Mouse (Mus musculus): ENCODE data around the gene Gm4858. TPM values are rescaled to one million over a fixed set of nuclear protein-coding genes. Genes with fewer than 3 reads are reported as not detected.
"Not testable (repeated sequence)": the region's sequence is repeated elsewhere in the genome, so short reads cannot be mapped to it uniquely, and the experiment has no call there.

The Gm4858 gene
- polyA plus RNA-seq, 1 experiment from 2014 or later: not detected

GRCm38 (mm10) chr3:93093581-93093980 lies 25.0 kb downstream of the Gm4858 start:
- not testable (repeated sequence) for H3K27ac ChIP-seq (ENCODE audit: low read length); H3K9ac ChIP-seq (ENCODE audit: low read depth, low read length); H3K36me3 ChIP-seq (ENCODE audit: control insufficient read depth, insufficient read depth, low read length); H3K4me2 ChIP-seq (ENCODE audit: low read length); H3K27me3 ChIP-seq (ENCODE audit: control insufficient read depth, insufficient read depth, low read depth, low read length); ATAC-seq; H3K4me1 ChIP-seq (ENCODE audit: control insufficient read depth, insufficient read depth, low read length); H3K4me3 ChIP-seq (ENCODE audit: low read depth, low read length); H3K9me3 ChIP-seq (replicated peaks; ENCODE audit: control insufficient read depth, low read length, poor library complexity, severe bottlenecking)
- 20% methylated on average over 1 of the region's 1 CpGs for WGBS

GRCm38 (mm10) chr3:93096447-93096846 lies 27.8 kb downstream of the Gm4858 start:
- Histone ChIP-seq H3K36me3 (ENCODE audit: control insufficient read depth, insufficient read depth, low read length) (no peaks in the 10 kb centered on the region), H3K27ac (ENCODE audit: low read length) (no peak overlapping the region), H3K4me2 (ENCODE audit: low read length) (no peak overlapping the region), H3K4me1 (ENCODE audit: control insufficient read depth, insufficient read depth, low read length) (no peaks in the 10 kb centered on the region), H3K27me3 (ENCODE audit: control insufficient read depth, insufficient read depth, low read depth, low read length) (no peaks in the 10 kb centered on the region), H3K4me3 (ENCODE audit: low read depth, low read length) (no peak overlapping the region), H3K9ac (ENCODE audit: low read depth, low read length) (no peak overlapping the region), H3K9me3 (replicated peaks; ENCODE audit: control insufficient read depth, low read length, poor library complexity, severe bottlenecking) (no peaks in the 10 kb centered on the region)
- WGBS: 84% methylated on average over 2 of the region's 2 CpGs
- ATAC-seq: no peak

GRCm38 (mm10) chr3:93111668-93112067 lies 43.0 kb downstream of the Gm4858 start:
- no peak overlapping the region for H3K9ac ChIP-seq (ENCODE audit: low read depth, low read length)
- no peak overlapping the region for H3K4me3 ChIP-seq (ENCODE audit: low read depth, low read length)
- no peaks in the 10 kb centered on the region for H3K4me1 ChIP-seq (ENCODE audit: control insufficient read depth, insufficient read depth, low read length)
- H3K36me3 ChIP-seq (ENCODE audit: control insufficient read depth, insufficient read depth, low read length): no peaks in the 10 kb centered on the region
- no peak overlapping the region for H3K4me2 ChIP-seq (ENCODE audit: low read length)
- no peak for ATAC-seq
- WGBS: 39% methylated on average over 5 of the region's 5 CpGs
- H3K27ac ChIP-seq (ENCODE audit: low read length): no peak overlapping the region
- no peaks in the 10 kb centered on the region for H3K27me3 ChIP-seq (ENCODE audit: control insufficient read depth, insufficient read depth, low read depth, low read length)
- no peaks in the 10 kb centered on the region for H3K9me3 ChIP-seq (replicated peaks; ENCODE audit: control insufficient read depth, low read length, poor library complexity, severe bottlenecking)

- no peak overlapping the region for H3K27ac ChIP-seq (ENCODE audit: low read length)
- H3K4me1 ChIP-seq (ENCODE audit: control insufficient read depth, insufficient read depth, low read length): no peaks in the 10 kb centered on the region
- H3K36me3 ChIP-seq (ENCODE audit: control insufficient read depth, insufficient read depth, low read length): no peaks in the 10 kb centered on the region
- no peak for ATAC-seq
- H3K27me3 ChIP-seq (ENCODE audit: control insufficient read depth, insufficient read depth, low read depth, low read length): no peaks in the 10 kb centered on the region
- no peak overlapping the region for H3K4me3 ChIP-seq (ENCODE audit: low read depth, low read length)
- H3K9me3 ChIP-seq (replicated peaks; ENCODE audit: control insufficient read depth, low read length, poor library complexity, severe bottlenecking): no peaks in the 10 kb centered on the region
- no peak overlapping the region for H3K4me2 ChIP-seq (ENCODE audit: low read length)
- WGBS: 3% methylated on average over 2 of the region's 2 CpGs
- no peak overlapping the region for H3K9ac ChIP-seq (ENCODE audit: low read depth, low read length)
Observed at GRCm38 (mm10) chr3:93114481-93114880, 45.9 kb downstream of the Gm4858 start.

- no peak overlapping the region for H3K27ac ChIP-seq (ENCODE audit: low read length)
- ATAC-seq: no peak
- no peak overlapping the region for H3K4me3 ChIP-seq (ENCODE audit: low read depth, low read length)
- no peaks in the 10 kb centered on the region for H3K36me3 ChIP-seq (ENCODE audit: control insufficient read depth, insufficient read depth, low read length)
- 51% methylated on average over 4 of the region's 4 CpGs for WGBS
- no peaks in the 10 kb centered on the region for H3K27me3 ChIP-seq (ENCODE audit: control insufficient read depth, insufficient read depth, low read depth, low read length)
- no peaks in the 10 kb centered on the region for H3K4me1 ChIP-seq (ENCODE audit: control insufficient read depth, insufficient read depth, low read length)
- H3K9me3 ChIP-seq (replicated peaks; ENCODE audit: control insufficient read depth, low read length, poor library complexity, severe bottlenecking): no peaks in the 10 kb centered on the region
- H3K4me2 ChIP-seq (ENCODE audit: low read length): no peak overlapping the region
- no peak overlapping the region for H3K9ac ChIP-seq (ENCODE audit: low read depth, low read length)
Observed at GRCm38 (mm10) chr3:93119101-93119500, 50.5 kb downstream of the Gm4858 start.

Other genes with a start within 250 kb of the Gm4858 start
- not detected in 2 replicates for gene Kprp, start 241.6 kb upstream of the Gm4858 start, polyA plus RNA-seq (2015; fragmentation: Nextera tagmentation; extraction: Ambion mirVana)
- not detected in 2 replicates for gene Lce1l, start 217.5 kb upstream of the Gm4858 start, polyA plus RNA-seq (2015; fragmentation: Nextera tagmentation; extraction: Ambion mirVana)
- not detected in 2 replicates for gene 2310050C09Rik, start 198.6 kb upstream of the Gm4858 start, polyA plus RNA-seq (2015; fragmentation: Nextera tagmentation; extraction: Ambion mirVana)
- not detected in 2 replicates for gene Lce3a, start 142.6 kb upstream of the Gm4858 start, polyA plus RNA-seq (2015; fragmentation: Nextera tagmentation; extraction: Ambion mirVana)
- gene Lce3b, start 135.8 kb upstream of the Gm4858 start, polyA plus RNA-seq (2015; fragmentation: Nextera tagmentation; extraction: Ambion mirVana): not detected in 2 replicates
- not detected in 2 replicates for gene Lce3c, start 124.3 kb upstream of the Gm4858 start, polyA plus RNA-seq (2015; fragmentation: Nextera tagmentation; extraction: Ambion mirVana)
- gene Lce3d, start 111.4 kb upstream of the Gm4858 start, polyA plus RNA-seq (2015; fragmentation: Nextera tagmentation; extraction: Ambion mirVana): not detected in 2 replicates
- not detected in 2 replicates for gene Lce3e, start 101.8 kb upstream of the Gm4858 start, polyA plus RNA-seq (2015; fragmentation: Nextera tagmentation; extraction: Ambion mirVana)
- not detected in 2 replicates for gene Lce3f, start 76.6 kb upstream of the Gm4858 start, polyA plus RNA-seq (2015; fragmentation: Nextera tagmentation; extraction: Ambion mirVana)
- 1.4 and 1.5 TPM in 2 replicates for gene Crct1, start 53.1 kb upstream of the Gm4858 start, polyA plus RNA-seq (2015; fragmentation: Nextera tagmentation; extraction: Ambion mirVana)
- not detected in 2 replicates for gene Lce1m, start 49.8 kb upstream of the Gm4858 start, polyA plus RNA-seq (2015; fragmentation: Nextera tagmentation; extraction: Ambion mirVana)
- gene Crnn, start 76.0 kb downstream of the Gm4858 start, polyA plus RNA-seq (2015; fragmentation: Nextera tagmentation; extraction: Ambion mirVana): not detected in 2 replicates
- gene Flg2, start 128.5 kb downstream of the Gm4858 start, polyA plus RNA-seq (2015; fragmentation: Nextera tagmentation; extraction: Ambion mirVana): not detected in 2 replicates
- gene Flg, start 204.7 kb downstream of the Gm4858 start, polyA plus RNA-seq (2015; fragmentation: Nextera tagmentation; extraction: Ambion mirVana): not detected in 2 replicates

Data from midbrain, embryonic 16.5 days (tissue).